9 mouse cellular contexts compared by ENCODE assay signal in the genomic region with DNA sequence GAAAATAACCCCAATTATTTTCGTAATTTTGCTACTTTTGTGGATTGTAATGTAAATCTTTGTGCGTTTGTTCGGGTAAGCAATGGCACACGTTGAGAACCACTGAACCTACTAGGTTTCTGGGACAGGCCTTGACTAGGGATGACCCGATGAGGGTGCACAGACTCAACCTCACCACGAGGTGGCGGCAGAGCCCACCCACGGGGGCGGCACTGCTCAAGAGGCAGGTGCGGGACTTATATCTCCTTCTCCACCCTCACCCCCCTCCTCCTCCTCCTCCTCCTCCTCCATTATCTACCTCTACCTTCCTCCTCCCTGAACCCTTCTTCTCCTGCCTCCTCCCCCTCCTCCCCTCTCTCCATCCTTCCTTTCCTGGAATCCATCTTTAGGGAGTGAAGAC. TPM values are rescaled to one million over a fixed set of nuclear protein-coding genes. Genes with fewer than 3 reads are reported as not detected.
DNase-seq lines count a peak whose midpoint lies in the region; ATAC-seq lines count a peak whose summit lies in the region.
"Had no signal": no experiment of that assay in that cellular context is flagged by ENCODE, and none has a peak within 500 bp of the region (broad histone marks: within the 10 kb centered on the region; RNA-seq: fewer than 3 reads in every experiment).

No protein-coding gene starts in this region.

- H3K9me3 ChIP-seq in heart, embryonic 10.5 days = no peaks in the 10 kb centered on the region
- H3K9me3 ChIP-seq in heart, embryonic 12.5 days (replicated peaks) = no peaks in the 10 kb centered on the region
- no peaks in the 10 kb centered on the region for H3K9me3 ChIP-seq in liver, embryonic 11.5 days (ENCODE audit: control insufficient read depth, low read length)

- H3K4me1 ChIP-seq in heart, embryonic 10.5 days = peaks cover 14% of the 10 kb centered on the region
- peaks cover 8% of the 10 kb centered on the region for H3K4me1 ChIP-seq in heart, embryonic 12.5 days (replicated peaks)
- H3K4me1 ChIP-seq in liver, embryonic 11.5 days (replicated peaks; ENCODE audit: control insufficient read depth, insufficient read depth, low read length) = peaks cover 10% of the 10 kb centered on the region

- 0 out of 2 replicates have a peak overlapping the region, but pooled peaks have one; percentile 12 for H3K4me3 ChIP-seq in heart, embryonic 10.5 days
- H3K4me3 ChIP-seq in heart, embryonic 12.5 days = no peak overlapping the region
- no peak overlapping the region for H3K4me3 ChIP-seq in liver, embryonic 11.5 days (ENCODE audit: low read depth, low read length)

- DNase-seq in heart, embryonic 10.5 days (ENCODE audit: low spot score) = no peak
- peak; percentile 71 for DNase-seq in CD4-positive helper T cell, adult 2 months (ENCODE audit: low read depth, low spot score)
- DNase-seq in adrenal gland, postnatal 10 days = peak; percentile 78
- DNase-seq in gastrocnemius, postnatal 10 days = peak; percentile 60
- DNase-seq in liver, embryonic 11.5 days (ENCODE audit: low spot score) = peak; percentile 55
- DNase-seq in retina, embryonic 14.5 days (ENCODE audit: low spot score) = peak; percentile 78
- no peak for DNase-seq in frontal cortex, postnatal 14 days (ENCODE audit: low spot score in 2 of 2)

- WGBS in heart, embryonic 10.5 days = 18% methylated on average over 10 of the region's 10 CpGs
- WGBS in heart, embryonic 12.5 days = 14% methylated on average over 10 of the region's 10 CpGs
- 11% methylated on average over 10 of the region's 10 CpGs for WGBS in liver, embryonic 11.5 days

- H3K4me2 ChIP-seq in heart, embryonic 12.5 days = no peak overlapping the region
- H3K4me2 ChIP-seq in liver, embryonic 11.5 days = no peak overlapping the region

- no peak; the same call in 1 of the 2 replicates for ATAC-seq in heart, embryonic 12.5 days (ENCODE audit: insufficient number of reproducible peaks, low FRiP score)
- peak; percentile 62; the same call in 1 of the 2 replicates for ATAC-seq in liver, embryonic 11.5 days (replicated peaks; ENCODE audit: low FRiP score)

- H3K36me3 ChIP-seq in heart, embryonic 10.5 days = no peaks in the 10 kb centered on the region
- no peaks in the 10 kb centered on the region for H3K36me3 ChIP-seq in heart, embryonic 12.5 days
- H3K36me3 ChIP-seq in liver, embryonic 11.5 days (ENCODE audit: control insufficient read depth, insufficient read depth, low read length) = no peaks in the 10 kb centered on the region

- H3K27ac ChIP-seq in heart, embryonic 10.5 days = no peak overlapping the region
- H3K27ac ChIP-seq in heart, embryonic 12.5 days (ENCODE audit: poor library complexity, severe bottlenecking) = no peak overlapping the region
- no peak overlapping the region for H3K27ac ChIP-seq in liver, embryonic 11.5 days (ENCODE audit: low read depth, low read length)

- H3K27me3 ChIP-seq in heart, embryonic 10.5 days (ENCODE audit: insufficient read depth, poor library complexity, severe bottlenecking) = peaks cover 44% of the 10 kb centered on the region
- H3K27me3 ChIP-seq in heart, embryonic 12.5 days (replicated peaks) = peaks cover 43% of the 10 kb centered on the region
- peaks cover 33% of the 10 kb centered on the region for H3K27me3 ChIP-seq in liver, embryonic 11.5 days (replicated peaks; ENCODE audit: control insufficient read depth, insufficient read depth, low read length)

- H3K9ac ChIP-seq in heart, embryonic 12.5 days = no peak overlapping the region
- H3K9ac ChIP-seq in liver, embryonic 11.5 days (ENCODE audit: low read depth, low read length) = no peak overlapping the region

RNA-seq across cellular contexts. Expression of a gene that starts 8.8 kb away (rescaled TPM):
- 5.0 and 5.7 TPM in 2 replicates for polyA plus RNA-seq in heart, embryonic 10.5 days (2016; fragmentation: Nextera tagmentation; extraction: Ambion mirVana)
- polyA plus RNA-seq in heart, embryonic 12.5 days (2016; fragmentation: Nextera tagmentation; extraction: Ambion mirVana) = 3.7 and 4.6 TPM in 2 replicates
- under 1 TPM; 0.33 to 1.00 TPM for total RNA-seq in adrenal gland, postnatal 10 days (2021)
- total RNA-seq in gastrocnemius, postnatal 10 days (2021) = under 1 TPM; 0.40 to 0.50 TPM
- 2.8 and 3.3 TPM in 2 replicates for polyA plus RNA-seq in liver, embryonic 11.5 days (2014; fragmentation: Nextera tagmentation; extraction: Ambion mirVana)
- total RNA-seq: layer of hippocampus, postnatal 14 days had no signal

RNA-seq across cellular contexts. Expression of a gene that starts 23.2 kb away (rescaled TPM):
- polyA plus RNA-seq in heart, embryonic 10.5 days (2016; fragmentation: Nextera tagmentation; extraction: Ambion mirVana) = 6.3 and 6.5 TPM in 2 replicates
- 7.9 and 8.1 TPM in 2 replicates for polyA plus RNA-seq in heart, embryonic 12.5 days (2016; fragmentation: Nextera tagmentation; extraction: Ambion mirVana)
- total RNA-seq in adrenal gland, postnatal 10 days (2021) = 10 to 100 TPM; 12.8 to 13.5 TPM
- total RNA-seq in gastrocnemius, postnatal 10 days (2021) = 10 to 100 TPM in 1 of 2 experiments, 1 to 10 TPM in 1; 10.0 to 14.8 TPM
- polyA plus RNA-seq in liver, embryonic 11.5 days (2014; fragmentation: Nextera tagmentation; extraction: Ambion mirVana) = 4.3 and 4.6 TPM in 2 replicates

RNA-seq across cellular contexts. Expression of a gene that starts 45.5 kb away (rescaled TPM):
- polyA plus RNA-seq in heart, embryonic 10.5 days (2016; fragmentation: Nextera tagmentation; extraction: Ambion mirVana) = 345 and 365 TPM in 2 replicates
- polyA plus RNA-seq in heart, embryonic 12.5 days (2016; fragmentation: Nextera tagmentation; extraction: Ambion mirVana) = 301 and 344 TPM in 2 replicates
- total RNA-seq in adrenal gland, postnatal 10 days (2021) = 100 to 1,000 TPM; 948 to 951 TPM
- 100 to 1,000 TPM; 699 to 738 TPM for total RNA-seq in gastrocnemius, postnatal 10 days (2021)
- polyA plus RNA-seq in liver, embryonic 11.5 days (2014; fragmentation: Nextera tagmentation; extraction: Ambion mirVana) = 683 and 733 TPM in 2 replicates

Comparison
In these comparisons a context has a peak if more than half of its experiments do, and no peak if none do; other contexts are left out.
1. DNase-seq: peak in CD4-positive helper T cell, adult 2 months (single experiment), adrenal gland, postnatal 10 days (single experiment), gastrocnemius, postnatal 10 days (single experiment), liver, embryonic 11.5 days (single experiment) and retina, embryonic 14.5 days (single experiment); none in heart, embryonic 10.5 days (single experiment) and frontal cortex, postnatal 14 days (0 of 2).